Mouse (Mus musculus) CH12.LX (cell line): ENCODE measurements around the gene Il17rd. TPM values are rescaled to one million over a fixed set of nuclear protein-coding genes. Genes with fewer than 3 reads are reported as not detected.

Source experiments
- DNase-seq: peaks from one replicate; pipeline ENCODE4 v3.0.0-alpha.2; 2013; ENCODE audit errors: extremely low read depth
- H3K27ac ChIP-seq: 2 replicates; pipeline ENCODE4 v1.5.1; 2012; ENCODE audit warnings: low read depth, mild to moderate bottlenecking, control low read depth, moderate library complexity; ENCODE audit not compliant: insufficient read depth
- H3K27me3 ChIP-seq: replicated peaks from 2 replicates; pipeline ENCODE3; 2012; ENCODE audit warnings: inconsistent platforms
- H3K36me3 ChIP-seq, 2 experiments: replicated peaks in 1 of 2; 2 replicates each; pipeline versions ENCODE3 to v1.6.1; 2012; ENCODE audit warnings: inconsistent platforms in 1 of 2, low read length in 1 of 2, mild to moderate bottlenecking in 1 of 2, mixed read lengths in 1 of 2, moderate library complexity in 1 of 2; ENCODE audit not compliant: control insufficient read depth in 1 of 2, insufficient read depth in 1 of 2
- H3K4me1 ChIP-seq, 2 experiments: 2 replicates each; pipeline ENCODE4 v1.6.1; 2012; ENCODE audit warnings: inconsistent platforms in 1 of 2, moderate library complexity in 1 of 2; ENCODE audit not compliant: insufficient read depth in 2 of 2, control insufficient read depth in 1 of 2
- H3K4me2 ChIP-seq: 2 replicates; pipeline ENCODE4 v1.6.1; 2012; ENCODE audit warnings: low read depth, mild to moderate bottlenecking, control low read depth; ENCODE audit not compliant: poor library complexity, insufficient read depth, severe bottlenecking
- H3K4me3 ChIP-seq, 3 experiments: fragments of 150-350 bp in 1 of 3; sonication (generic) in 1 of 3; replicated peaks in 1 of 3; 2 replicates each; pipeline versions ENCODE3 to v1.5.1; 2011 to 2012; ENCODE audit warnings: low read depth in 2 of 3, low read length in 2 of 3, mild to moderate bottlenecking in 2 of 3, moderate library complexity in 2 of 3, control low read depth in 1 of 3, improper control_type of control experiment in 1 of 3, inconsistent platforms in 1 of 3, mixed read lengths in 1 of 3; ENCODE audit not compliant: poor library complexity in 1 of 3
- H3K79me2 ChIP-seq: replicated peaks from 2 replicates; pipeline ENCODE4 v1.6.1; 2012; ENCODE audit warnings: mild to moderate bottlenecking, moderate library complexity; ENCODE audit not compliant: control insufficient read depth, poor library complexity, insufficient read depth, severe bottlenecking; ENCODE audit errors: extremely low read depth
- H3K9ac ChIP-seq: 2 replicates; pipeline ENCODE4 v1.6.1; 2012; ENCODE audit warnings: low read depth, mild to moderate bottlenecking, control low read depth, moderate library complexity; ENCODE audit not compliant: insufficient read depth
- H3K9me3 ChIP-seq: replicated peaks from 2 replicates; pipeline ENCODE3; 2012; ENCODE audit warnings: low read length, inconsistent platforms, mixed read lengths
- CHD2 ChIP-seq: IDR thresholded peaks from 2 replicates; pipeline ENCODE4 v1.6.1; 2011; ENCODE audit warnings: low read length, improper control_type of control experiment
- E2F4 ChIP-seq: IDR thresholded peaks from 2 replicates; pipeline ENCODE4 v1.6.1; 2011; ENCODE audit warnings: low read depth, low read length, improper control_type of control experiment; ENCODE audit not compliant: insufficient replicate concordance
- JUN ChIP-seq: IDR thresholded peaks from 2 replicates; pipeline ENCODE4 v1.6.1; 2011; ENCODE audit warnings: low read depth, mild to moderate bottlenecking, low read length, improper control_type of control experiment, moderate library complexity; ENCODE audit not compliant: insufficient read depth
- KAT2A ChIP-seq: IDR thresholded peaks from 2 replicates; pipeline ENCODE4 v1.6.1; 2012; ENCODE audit warnings: low read length, improper control_type of control experiment, inconsistent platforms; ENCODE audit not compliant: insufficient replicate concordance
- MAFK ChIP-seq: IDR thresholded peaks from 2 replicates; pipeline ENCODE4 v1.6.1; 2011; ENCODE audit warnings: low read length, improper control_type of control experiment; ENCODE audit not compliant: insufficient replicate concordance
- MAX ChIP-seq: IDR thresholded peaks from 2 replicates; pipeline ENCODE4 v1.6.1; 2011; ENCODE audit warnings: low read length, improper control_type of control experiment
- MYC ChIP-seq: IDR thresholded peaks from 2 replicates; pipeline ENCODE4 v1.6.1; 2011; ENCODE audit warnings: low read depth, mild to moderate bottlenecking, improper control_type of control experiment, low read length
- NRF1 ChIP-seq: IDR thresholded peaks from 2 replicates; pipeline ENCODE4 v1.6.1; 2014; ENCODE audit warnings: low read depth, mild to moderate bottlenecking, inconsistent platforms, low read length, improper control_type of control experiment, moderate library complexity
- RAD21 ChIP-seq: IDR thresholded peaks from 2 replicates; pipeline ENCODE4 v1.6.1; 2011; ENCODE audit warnings: low read depth, mild to moderate bottlenecking, low read length, improper control_type of control experiment, moderate library complexity
- RCOR1 ChIP-seq: conservative IDR thresholded peaks from 2 replicates; pipeline ENCODE4 v1.6.1; 2012; ENCODE audit warnings: low read depth, mild to moderate bottlenecking, inconsistent platforms, low read length, improper control_type of control experiment
- SMC3 ChIP-seq: IDR thresholded peaks from 2 replicates; pipeline ENCODE4 v1.6.1; 2011; ENCODE audit warnings: low read depth, low read length, improper control_type of control experiment
- TCF12 ChIP-seq: IDR thresholded peaks from 2 replicates; pipeline ENCODE4 v1.6.1; 2014; ENCODE audit warnings: low read depth, mild to moderate bottlenecking, inconsistent platforms, low read length, improper control_type of control experiment
- USF1 ChIP-seq: IDR thresholded peaks from 2 replicates; pipeline ENCODE4 v1.6.1; 2014; ENCODE audit warnings: low read depth, mild to moderate bottlenecking, inconsistent platforms, low read length, improper control_type of control experiment
- USF2 ChIP-seq: conservative IDR thresholded peaks from 2 replicates; pipeline ENCODE4 v1.6.1; 2011; ENCODE audit warnings: low read depth, low read length, improper control_type of control experiment
- ZC3H11A ChIP-seq: IDR thresholded peaks from 2 replicates; pipeline ENCODE4 v1.6.1; 2012; ENCODE audit warnings: low read depth, mild to moderate bottlenecking, inconsistent platforms, low read length, improper control_type of control experiment
- ZNF384 ChIP-seq: IDR thresholded peaks from 2 replicates; pipeline ENCODE4 v1.6.1; 2012; ENCODE audit warnings: low read depth, low read length, improper control_type of control experiment, inconsistent platforms
- dilution Hi-C: fragments of 300-500 bp; cut with MboI; formaldehyde crosslinking; loops from 2 replicates; pipeline ENCODE4 v1.14.3; 2020; ENCODE audit warnings: low sequenced_read_pairs; ENCODE audit not compliant: extremely low pct_unique_long_range_greater_than_20kb, extremely low pct_ligation_motif_present
- in situ Hi-C: fragments of 300-500 bp; cut with MboI; formaldehyde crosslinking; loops from 3 replicates; pipeline ENCODE4 v1.14.3; 2019; ENCODE audit warnings: low sequenced_read_pairs, low pct_ligation_motif_present, low pct_unique_long_range_greater_than_20kb, mixed read lengths
- polyA plus RNA-seq: library from polyadenylated mRNA; unstranded; fragments of >175 nt; gene quantifications from 2 replicates; pipeline ENCODE4 v1.2.1, GENCODE M21; 2012; ENCODE audit warnings: low read depth; ENCODE audit not compliant: insufficient read length
- total RNA-seq, 2 experiments: library from RNA; depleted of rRNA; stranded (reverse); fragments of 300-350 nt in 1 of 2; fragments of >200 nt in 1 of 2; gene quantifications; 2 replicates each; pipeline ENCODE4 v1.2.3; 2012 to 2014

Il17rd gene
- total and polyA plus RNA-seq, 3 experiments = 0.04 to 0.09 (median 0.08) TPM

- in situ Hi-C loops = loop anchor here (25.0 kb wide), 1 partner anchor 309 kb away; the partner anchor contains the start of gene Dnah12
- no peak overlapping the region for H3K4me3 ChIP-seq
- H3K27me3 ChIP-seq = no peaks in the 10 kb centered on the region
- peaks cover 2 to 12% of the 10 kb centered on the region in 2 experiments; a peak in 1 of 4 replicates for H3K4me1 ChIP-seq
- H3K27ac ChIP-seq = no peak overlapping the region
- TF ChIP-seq USF2 = no peak
- peak; percentile 79 for TF ChIP-seq MAFK
- no peak for DNase-seq
- no peak overlapping the region for H3K9ac ChIP-seq
- no peaks in the 10 kb centered on the region for H3K36me3 ChIP-seq
- H3K79me2 ChIP-seq = no peaks in the 10 kb centered on the region
- dilution Hi-C loops = no loop called here
- no peaks in the 10 kb centered on the region for H3K9me3 ChIP-seq
- H3K4me2 ChIP-seq = no peak overlapping the region
These were observed 42.5 kb upstream of the Il17rd start for GRCm38 (mm10) chr14:26996257-26996656.

GRCm38 (mm10) chr14:27000386-27000785, 38.4 kb upstream of the Il17rd start:
- Histone ChIP-seq H3K4me3 (no peak overlapping the region), H3K27ac (no peak overlapping the region), H3K27me3 (no peaks in the 10 kb centered on the region), H3K79me2 (no peaks in the 10 kb centered on the region), H3K4me1 (no peaks in the 10 kb centered on the region), H3K36me3 (no peaks in the 10 kb centered on the region), H3K9ac (no peak overlapping the region), H3K9me3 (no peaks in the 10 kb centered on the region), H3K4me2 (no peak overlapping the region)
- no peak for DNase-seq
- in situ Hi-C loops (loop anchor here (25.0 kb wide), 1 partner anchor 513 kb away; no protein-coding TSS in a partner anchor), dilution Hi-C loops (no loop called here)
- TF ChIP-seq NRF1 = no peak
- TF ChIP-seq KAT2A = no peak
- no peak for TF ChIP-seq TCF12
- no peak for TF ChIP-seq E2F4
- no peak for TF ChIP-seq RAD21
- no peak for TF ChIP-seq CHD2
- TF ChIP-seq ZC3H11A = no peak
- TF ChIP-seq MAX = no peak
- TF ChIP-seq USF2 = no peak
- TF ChIP-seq SMC3 = no peak
- TF ChIP-seq JUN = no peak
- no peak for TF ChIP-seq MYC
- no peak for TF ChIP-seq USF1
- TF ChIP-seq RCOR1 = no peak
- TF ChIP-seq ZNF384 = no peak
